Mouse (Mus musculus) C2C12 (cell line): ENCODE measurements at regions not wholly inside any gene's neighbourhood (a gene's known extent, or its start where the extent isn't known, plus 50 kb on each side); places are given as distances from the start of the nearest gene placed in this dataset.

Source experiments
- H3K27me3 ChIP-seq: one replicate; pipeline ENCODE4 v1.6.1; 2011; ENCODE audit not compliant: control insufficient read depth, insufficient read depth, insufficient read length
- H3K36me3 ChIP-seq: one replicate; pipeline ENCODE4 v1.6.1; 2011; ENCODE audit not compliant: control insufficient read depth, insufficient read depth
- H3K4me3 ChIP-seq: one replicate; pipeline ENCODE4 v1.5.1; 2011; ENCODE audit warnings: mild to moderate bottlenecking, control low read depth; ENCODE audit not compliant: poor library complexity, insufficient read depth, severe bottlenecking
- H3K79me2 ChIP-seq: one replicate; pipeline ENCODE4 v1.6.1; 2011; ENCODE audit not compliant: control insufficient read depth, insufficient read depth
- H3K79me3 ChIP-seq: one replicate; pipeline ENCODE4 v1.6.1; 2011; ENCODE audit warnings: low read depth, control low read depth
- H3ac ChIP-seq: one replicate; pipeline ENCODE3; 2011; ENCODE audit warnings: low read depth; ENCODE audit not compliant: control insufficient read depth, insufficient read length
- CTCF ChIP-seq: IDR thresholded peaks from one replicate; pipeline ENCODE4 v1.5.1; 2011; ENCODE audit not compliant: control insufficient read depth, insufficient read depth, insufficient read length
- FOSL1 ChIP-seq: IDR thresholded peaks from one replicate; pipeline ENCODE4 v1.8.0; 2011; ENCODE audit warnings: mild to moderate bottlenecking, low read length; ENCODE audit not compliant: poor library complexity, insufficient read depth, severe bottlenecking
- MAX ChIP-seq: IDR thresholded peaks from one replicate; pipeline ENCODE4 v1.6.1; 2011; ENCODE audit warnings: mild to moderate bottlenecking, control low read depth

DNA sequence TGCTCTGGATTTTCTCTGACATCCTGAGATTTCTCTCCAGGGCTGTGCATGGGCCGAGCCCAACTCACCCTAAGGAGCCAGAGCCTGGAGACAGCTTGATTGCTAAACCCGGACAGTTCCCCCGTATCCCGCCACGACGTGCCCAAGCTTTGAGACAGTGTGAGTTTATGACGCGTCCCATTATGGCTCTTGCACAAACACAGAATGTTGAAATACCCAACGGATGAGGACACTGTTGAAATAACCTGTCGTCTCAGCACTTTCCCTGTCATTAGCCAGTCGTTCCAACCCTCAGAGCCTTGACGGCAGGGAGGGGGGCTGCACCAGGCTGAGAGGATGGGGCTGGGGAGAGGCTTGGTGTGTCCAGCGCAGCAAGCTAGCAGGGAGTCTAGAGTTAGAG lies 50.7 kb upstream of the Myl10 start:
- Histone ChIP-seq H3K79me2 (no peaks in the 10 kb centered on the region), H3K36me3 (no peaks in the 10 kb centered on the region), H3ac (no peak overlapping the region), H3K27me3 (no peaks in the 10 kb centered on the region), H3K4me3 (no peak overlapping the region), H3K79me3 (no peaks in the 10 kb centered on the region)
- no peak for TF ChIP-seq FOSL1
- TF ChIP-seq CTCF: no peak
- TF ChIP-seq MAX: no peak
